Mouse (Mus musculus) v-Abl transformed pro-B cells (cell line): ENCODE measurements at regions not wholly inside any gene's neighbourhood (a gene's known extent, or its start where the extent isn't known, plus 50 kb on each side); places are given as distances from the start of the nearest gene placed in this dataset.

ENCODE experiments used
- in situ Hi-C, 2 experiments: fragments of 400-800 bp; cut with MboI; formaldehyde crosslinking; loops; one replicate each; pipeline ENCODE4 v1.15.1; 2025; ENCODE audit not compliant: unreplicated experiment in 2 of 2

DNA sequence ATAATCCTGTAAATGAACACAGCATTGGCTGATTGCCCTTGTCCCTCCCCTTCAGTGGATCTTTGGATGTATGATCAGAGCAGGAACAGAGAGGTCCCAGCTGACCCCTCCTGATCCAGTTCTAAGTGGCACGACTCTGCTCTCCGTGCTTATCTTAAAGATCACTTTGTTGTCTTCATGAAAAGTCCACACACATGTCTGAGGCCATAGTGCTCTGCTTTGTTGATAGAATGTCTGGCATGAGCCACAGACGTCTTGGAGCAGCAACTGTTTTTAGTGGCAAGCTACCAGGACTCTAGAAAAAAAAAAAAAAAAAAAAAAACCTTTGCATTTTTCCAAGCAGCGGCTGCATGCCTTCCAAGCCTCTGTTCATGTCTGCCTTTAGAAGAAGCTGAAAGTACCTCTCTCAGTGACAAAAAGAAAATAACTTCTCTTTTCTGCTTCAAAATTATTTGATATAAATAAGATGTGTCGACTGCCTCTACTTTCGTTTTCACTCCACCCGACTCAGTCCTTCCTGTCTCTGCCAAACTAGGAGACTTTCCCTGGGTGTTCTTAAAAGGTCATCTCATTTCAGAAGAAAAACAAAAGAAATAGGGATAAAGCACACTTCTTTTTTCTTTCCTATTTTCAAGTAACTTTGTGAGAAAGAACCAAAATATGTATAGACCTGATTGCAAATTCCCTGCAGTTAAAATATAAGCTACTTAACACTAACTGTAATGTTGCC is 63.9 kb upstream of the Mbnl1 start:
- in situ Hi-C loops = no loop called here

DNA sequence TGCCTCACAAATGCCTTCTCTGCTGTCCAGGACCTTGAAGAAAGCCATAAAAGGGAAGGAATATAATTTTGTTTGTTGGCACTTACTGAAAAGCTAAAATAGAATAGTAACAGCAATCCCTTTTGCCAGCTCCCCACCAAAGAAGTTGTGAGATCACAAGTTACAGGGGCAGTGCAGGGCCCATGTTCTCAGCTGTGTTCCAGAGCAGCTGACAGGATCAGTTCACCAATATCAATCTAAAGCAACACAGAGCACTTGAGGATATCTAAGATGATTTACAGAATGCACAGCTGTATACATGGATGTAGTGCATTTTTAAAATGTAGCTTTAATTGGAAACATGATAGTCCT is 63.4 kb upstream of the Mbnl1 start:
- in situ Hi-C loops = no loop called here

DNA sequence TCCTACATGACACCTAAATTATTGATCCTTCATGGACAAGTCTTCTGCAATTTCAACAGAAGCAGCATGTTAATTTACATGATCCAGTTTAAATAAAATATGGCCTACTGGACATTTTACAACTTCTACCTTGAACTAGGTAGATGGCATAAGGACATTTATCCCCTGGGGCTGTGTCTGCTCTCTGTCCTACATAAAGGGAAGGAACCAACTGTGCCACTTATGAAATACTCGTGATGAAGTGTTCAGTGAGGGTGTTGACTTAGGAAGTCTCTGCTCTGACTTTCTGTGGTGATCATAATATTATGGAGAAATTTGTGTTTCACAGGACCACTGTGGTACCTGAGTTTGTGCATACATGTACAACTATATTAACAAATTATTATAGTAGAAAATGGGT is 60.9 kb upstream of the Mbnl1 start:
- in situ Hi-C loops = no loop called here

DNA sequence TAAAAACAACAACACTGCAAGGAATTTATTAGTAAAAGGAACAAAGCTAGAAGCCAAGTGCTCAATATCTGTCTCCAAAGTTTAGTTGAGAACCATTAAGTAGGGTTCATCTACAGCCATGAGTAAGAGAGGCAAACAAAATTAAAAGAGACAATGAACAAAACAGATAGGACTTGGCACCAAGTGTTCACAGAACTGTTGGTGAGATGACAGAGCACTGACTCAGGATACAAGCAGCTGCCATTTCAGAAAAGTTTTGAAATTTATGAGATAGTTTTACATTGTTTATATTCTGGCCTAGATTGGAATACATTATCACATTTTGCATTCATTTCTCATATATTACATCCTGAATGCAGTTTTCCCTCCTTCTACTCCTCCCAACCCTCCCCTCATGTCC is 60.4 kb upstream of the Mbnl1 start:
- in situ Hi-C loops = no loop called here

DNA sequence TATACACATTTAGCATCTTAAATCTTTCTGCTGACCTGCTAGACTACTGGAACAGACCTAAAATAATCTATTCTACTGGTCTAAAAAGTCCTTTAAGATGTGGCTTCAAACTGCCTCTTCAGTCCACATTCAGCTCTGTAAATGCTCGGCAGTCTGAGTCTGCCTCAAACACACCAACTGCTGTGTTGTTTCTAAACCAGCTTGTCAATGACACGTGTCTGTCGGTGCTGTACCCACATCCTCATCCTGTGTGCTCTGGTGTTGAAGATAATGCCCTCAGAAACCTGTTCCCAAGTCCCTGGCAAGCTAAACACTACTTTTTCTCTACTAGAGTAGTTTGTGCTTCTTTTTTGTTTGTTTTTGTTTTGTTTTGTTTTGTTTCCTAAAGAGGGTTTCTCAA is 58.9 kb upstream of the Mbnl1 start:
- in situ Hi-C loops = no loop called here

DNA sequence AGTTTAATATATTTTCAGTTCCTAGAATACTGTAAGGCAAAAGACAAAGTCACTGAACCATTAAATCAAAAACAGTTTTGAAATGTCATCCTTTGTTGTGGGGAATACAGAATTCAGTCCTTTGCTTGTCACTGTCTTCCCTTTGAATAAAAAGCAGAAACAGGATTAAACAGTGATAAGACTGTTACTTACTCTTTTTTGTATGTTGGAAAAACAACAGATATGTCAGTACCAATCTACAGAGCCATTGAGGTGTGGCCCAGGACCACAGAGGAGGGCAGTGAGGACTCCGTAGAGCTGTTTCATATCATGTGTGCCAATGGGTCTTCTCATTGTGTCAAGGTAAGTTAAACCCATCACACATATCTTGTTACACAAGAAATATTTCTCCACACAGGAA is 55.6 kb upstream of the Mbnl1 start:
- in situ Hi-C loops = no loop called here

DNA sequence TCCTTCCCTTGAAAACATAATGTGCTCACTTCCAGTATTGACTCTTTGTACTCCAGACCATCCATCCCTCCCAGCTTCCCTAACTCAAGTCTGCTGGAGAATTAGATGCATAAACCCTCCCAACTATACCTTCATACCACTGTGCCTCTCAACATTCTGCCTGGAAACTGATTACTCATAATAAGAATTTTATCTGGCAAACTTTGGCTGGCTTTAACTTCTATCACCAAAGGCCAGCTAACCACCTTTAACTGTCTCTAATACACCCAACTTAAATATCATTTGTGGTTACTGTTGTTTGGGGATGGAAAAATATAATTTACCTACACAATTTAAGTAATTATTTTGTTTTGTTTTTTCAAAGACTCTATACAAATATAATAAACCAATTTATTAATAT is 54.0 kb upstream of the Mbnl1 start:
- in situ Hi-C loops = no loop called here

DNA sequence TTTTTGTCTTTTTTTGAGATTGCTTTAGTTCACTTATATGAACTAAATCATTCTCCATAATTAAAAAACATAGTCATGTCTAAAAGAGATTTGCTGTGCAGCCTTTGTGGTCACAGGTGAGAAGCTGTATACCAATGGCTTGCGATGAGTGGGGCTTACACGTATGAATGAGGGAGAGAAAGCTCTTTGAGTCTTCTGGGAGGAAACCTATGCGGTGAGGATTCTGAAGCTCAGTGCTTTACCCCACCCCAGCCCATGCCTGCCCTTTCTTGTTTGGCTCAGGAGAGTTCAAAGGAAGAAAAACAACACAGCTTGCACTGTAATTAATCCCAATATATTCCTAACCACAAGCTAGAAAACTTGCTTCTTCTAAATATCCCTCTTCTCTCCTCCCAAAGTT is 53.4 kb upstream of the Mbnl1 start:
- in situ Hi-C loops = no loop called here
